Mouse (Mus musculus) liver, embryonic 11.5 days (tissue): ENCODE data around the gene Babam1. TPM values are rescaled to one million over a fixed set of nuclear protein-coding genes. Genes with fewer than 3 reads are reported as not detected.

Experiments used
- ATAC-seq: fragments of 200-750 bp; cut with Nextera tagmentation; replicated peaks from 2 replicates; pipeline ENCODE4 v1.8.0; 2017; ENCODE audit warnings: moderate number of reproducible peaks, mild to moderate bottlenecking, moderate TSS enrichment, moderate library complexity; ENCODE audit not compliant: low FRiP score
- DNase-seq: peaks from one replicate; pipeline ENCODE4 v3.0.0-alpha.2; 2017; ENCODE audit warnings: low spot score
- H3K27ac ChIP-seq: fragments of 300-500 bp; sonication (generic); 2 replicates; pipeline ENCODE4 v1.5.1; 2014; ENCODE audit warnings: mild to moderate bottlenecking, low read depth, low read length, control low read depth
- H3K27me3 ChIP-seq: fragments of 300-500 bp; sonication (generic); replicated peaks from 2 replicates; pipeline ENCODE4 v1.6.1; 2014; ENCODE audit warnings: low read length, mixed read lengths; ENCODE audit not compliant: control insufficient read depth, insufficient read depth
- H3K36me3 ChIP-seq: fragments of 300-500 bp; sonication (generic); 2 replicates; pipeline ENCODE4 v1.6.1; 2014; ENCODE audit warnings: mild to moderate bottlenecking, low read length, moderate library complexity, mixed read lengths; ENCODE audit not compliant: control insufficient read depth, insufficient read depth
- H3K4me1 ChIP-seq: fragments of 300-500 bp; sonication (generic); replicated peaks from 2 replicates; pipeline ENCODE4 v1.6.1; 2014; ENCODE audit warnings: low read length, mixed read lengths; ENCODE audit not compliant: control insufficient read depth, insufficient read depth
- H3K4me2 ChIP-seq: fragments of 300-500 bp; sonication (generic); 2 replicates; pipeline ENCODE4 v1.6.1; 2014; ENCODE audit warnings: mild to moderate bottlenecking, control low read depth, moderate library complexity
- H3K4me3 ChIP-seq: fragments of 300-500 bp; sonication (generic); 2 replicates; pipeline ENCODE4 v1.5.1; 2014; ENCODE audit warnings: low read depth, low read length, control low read depth
- H3K9ac ChIP-seq: fragments of 300-500 bp; sonication (generic); 2 replicates; pipeline ENCODE4 v1.6.1; 2014; ENCODE audit warnings: low read depth, low read length, control low read depth
- H3K9me3 ChIP-seq: fragments of 300-500 bp; sonication (generic); 2 replicates; pipeline ENCODE4 v1.6.1; 2016; ENCODE audit warnings: low read length, inconsistent platforms, mixed read lengths; ENCODE audit not compliant: control insufficient read depth
- WGBS: fragments of 180-500 bp; shearing (Covaris S2); extraction: QIAGEN DNeasy Blood & Tissue Kit; methylation state at CpG from one replicate; pipeline ENCODE4 v1.1.7; 2014; 5-methylcytosine and 5-hydroxymethylcytosine counted together
- polyA plus RNA-seq: library from polyadenylated mRNA; unstranded; fragments of >200 nt; fragmentation: Nextera tagmentation; extraction: Ambion mirVana; gene quantifications from 2 replicates; pipeline ENCODE4 v1.2.1, GENCODE M21; 2014

The Babam1 gene
- polyA plus RNA-seq, 1 experiment from 2014 or later = 102 TPM

DNA sequence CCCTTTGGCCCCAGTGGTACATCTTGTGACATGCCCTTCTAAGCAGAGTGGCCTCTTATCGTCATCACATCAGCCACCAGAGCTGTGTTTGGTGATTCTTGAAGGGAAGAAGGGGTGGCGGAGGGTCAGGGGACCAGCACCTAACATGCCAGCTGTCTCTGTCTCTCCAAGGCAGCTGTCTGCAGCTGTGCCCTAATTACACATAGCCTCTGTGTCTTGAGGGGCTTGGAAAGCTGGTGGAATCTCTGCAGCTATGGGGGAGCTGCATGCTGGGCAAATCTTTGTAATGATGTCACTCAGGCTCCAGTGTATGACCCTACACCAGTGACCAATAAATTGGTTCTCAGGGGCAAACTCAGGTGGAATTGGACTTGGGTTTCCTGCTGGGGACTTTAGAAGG lies 56.0 kb downstream of the Babam1 start:
- Histone ChIP-seq H3K4me3 (no peak overlapping the region), H3K27ac (no peak overlapping the region), H3K27me3 (peaks cover 9% of the 10 kb centered on the region; the same call in 1 of the 2 replicates), H3K9ac (no peak overlapping the region), H3K4me2 (no peak overlapping the region), H3K9me3 (no peaks in the 10 kb centered on the region), H3K36me3 (no peaks in the 10 kb centered on the region), H3K4me1 (peaks cover 7% of the 10 kb centered on the region; the same call in 1 of the 2 replicates)
- WGBS = 76% methylated on average over 2 of the region's 2 CpGs
- ATAC-seq (no peak), DNase-seq (peak; percentile 24)

Other genes starting within 250 kb of the Babam1 start
- 19.0 and 20.2 TPM in 2 replicates for gene Myo9b, start 124.1 kb upstream of the Babam1 start, polyA plus RNA-seq
- gene Haus8, start 123.9 kb upstream of the Babam1 start, polyA plus RNA-seq = 73.3 and 77.0 TPM in 2 replicates
- gene Use1, start 30.0 kb upstream of the Babam1 start, polyA plus RNA-seq = 86.9 and 97.8 TPM in 2 replicates
- gene Ocel1, start 25.6 kb upstream of the Babam1 start, polyA plus RNA-seq = 5.8 and 6.9 TPM in 2 replicates
- gene Nr2f6, start 14.9 kb upstream of the Babam1 start, polyA plus RNA-seq = 43.7 and 44.6 TPM in 2 replicates
- gene Ushbp1, start 1.1 kb upstream of the Babam1 start, polyA plus RNA-seq = 6.6 and 6.7 TPM in 2 replicates
- gene Ankle1, start 9.1 kb downstream of the Babam1 start, polyA plus RNA-seq = 43.9 and 52.9 TPM in 2 replicates
- 20.6 and 21.4 TPM in 2 replicates for gene Abhd8, start 66.8 kb downstream of the Babam1 start, polyA plus RNA-seq
- 215 and 229 TPM in 2 replicates for gene Mrpl34, start 68.1 kb downstream of the Babam1 start, polyA plus RNA-seq
- gene Dda1, start 72.3 kb downstream of the Babam1 start, polyA plus RNA-seq = 94.1 and 98.2 TPM in 2 replicates
- 0.60 and 0.96 TPM in 2 replicates for gene Ano8, start 89.1 kb downstream of the Babam1 start, polyA plus RNA-seq
- 9.5 and 10.4 TPM in 2 replicates for gene Gtpbp3, start 91.2 kb downstream of the Babam1 start, polyA plus RNA-seq
- gene Plvap, start 114.9 kb downstream of the Babam1 start, polyA plus RNA-seq = 56.0 and 57.3 TPM in 2 replicates
- 0.16 and 0.44 TPM in 2 replicates for gene Ccdc194, start 128.8 kb downstream of the Babam1 start, polyA plus RNA-seq
- gene Bst2, start 140.6 kb downstream of the Babam1 start, polyA plus RNA-seq = 21.9 and 24.0 TPM in 2 replicates
- 68.1 and 71.0 TPM in 2 replicates for gene Mvb12a, start 146.1 kb downstream of the Babam1 start, polyA plus RNA-seq
- 0.53 and 1.1 TPM in 2 replicates for gene Tmem221, start 162.0 kb downstream of the Babam1 start, polyA plus RNA-seq
- gene Nxnl1, start 169.7 kb downstream of the Babam1 start, polyA plus RNA-seq = 0.23 and 0.30 TPM in 2 replicates
- 6.2 and 7.0 TPM in 2 replicates for gene Slc27a1, start 172.0 kb downstream of the Babam1 start, polyA plus RNA-seq
- 200 TPM in 2 replicates for gene Pgls, start 195.3 kb downstream of the Babam1 start, polyA plus RNA-seq
- gene Fam129c, start 200.8 kb downstream of the Babam1 start, polyA plus RNA-seq = 0.88 and 3.8 TPM in 2 replicates
- 45.2 and 45.4 TPM in 2 replicates for gene Colgalt1, start 214.1 kb downstream of the Babam1 start, polyA plus RNA-seq